Mouse (Mus musculus) midbrain, embryonic 10.5 days (tissue): ENCODE measurements around the gene Bmpr1a. TPM values are rescaled to one million over a fixed set of nuclear protein-coding genes. Genes with fewer than 3 reads are reported as not detected.

Source experiments
- DNase-seq: peaks from one replicate; pipeline ENCODE4 v3.0.0-alpha.2; 2017; ENCODE audit warnings: low spot score
- H3K27ac ChIP-seq: fragments of 300-500 bp; sonication (generic); replicated peaks from 2 replicates; pipeline ENCODE4 v1.5.1; 2016; ENCODE audit warnings: mild to moderate bottlenecking
- H3K27me3 ChIP-seq: fragments of 300-500 bp; sonication (generic); 2 replicates; pipeline ENCODE4 v1.6.1; 2016; ENCODE audit warnings: low read depth, mild to moderate bottlenecking; ENCODE audit not compliant: poor library complexity, severe bottlenecking
- H3K36me3 ChIP-seq: fragments of 300-500 bp; sonication (generic); 2 replicates; pipeline ENCODE4 v1.6.1; 2016; ENCODE audit warnings: mild to moderate bottlenecking, moderate library complexity
- H3K4me1 ChIP-seq: fragments of 300-500 bp; sonication (generic); 2 replicates; pipeline ENCODE4 v1.6.1; 2016
- H3K4me3 ChIP-seq: fragments of 300-500 bp; sonication (generic); 2 replicates; pipeline ENCODE4 v1.5.1; 2016; ENCODE audit warnings: mild to moderate bottlenecking, moderate library complexity
- H3K9me3 ChIP-seq: fragments of 300-500 bp; sonication (generic); replicated peaks from 2 replicates; pipeline ENCODE4 v1.6.1; 2016; ENCODE audit warnings: mild to moderate bottlenecking
- WGBS: fragments of 180-500 bp; shearing (Covaris S2); methylation state at CpG from one replicate; pipeline ENCODE4 v1.1.7; 2016; 5-methylcytosine and 5-hydroxymethylcytosine counted together
- polyA plus RNA-seq: library from polyadenylated mRNA; unstranded; fragments of >200 nt; fragmentation: Nextera tagmentation; extraction: Ambion mirVana; gene quantifications from 2 replicates; pipeline ENCODE4 v1.2.1, GENCODE M21; 2016

The Bmpr1a gene
- polyA plus RNA-seq, 1 experiment from 2014 or later, result 38.7 TPM

GRCm38 (mm10) chr14:34400021-34400420 is 103.1 kb downstream of the Bmpr1a start:
- DNase-seq, result no peak
- Histone ChIP-seq H3K27ac (no peak overlapping the region), H3K27me3 (no peaks in the 10 kb centered on the region), H3K4me1 (no peaks in the 10 kb centered on the region), H3K36me3 (peaks cover 69% of the 10 kb centered on the region), H3K9me3 (peaks cover 5% of the 10 kb centered on the region; the same call in 1 of the 2 replicates), H3K4me3 (no peak overlapping the region)
- 92% methylated on average over 3 of the region's 3 CpGs for WGBS

GRCm38 (mm10) chr14:34399301-34399700 is 103.8 kb downstream of the Bmpr1a start:
- Histone ChIP-seq H3K36me3 (peaks cover 62% of the 10 kb centered on the region), H3K4me3 (no peak overlapping the region)
- no peak for DNase-seq

GRCm38 (mm10) chr14:34398901-34399300 is 104.2 kb downstream of the Bmpr1a start:
- WGBS, result 94% methylated on average over 21 of the region's 21 CpGs
- peaks cover 5% of the 10 kb centered on the region; the same call in 1 of the 2 replicates for H3K9me3 ChIP-seq
- no peak for DNase-seq
- H3K4me1 ChIP-seq, result peaks cover 3% of the 10 kb centered on the region; the same call in 1 of the 2 replicates
- H3K27me3 ChIP-seq, result no peaks in the 10 kb centered on the region
- no peak overlapping the region for H3K27ac ChIP-seq
- H3K4me3 ChIP-seq, result no peak overlapping the region
- peaks cover 58% of the 10 kb centered on the region for H3K36me3 ChIP-seq

More at GRCm38 (mm10) chr14:34399301-34399700, 103.8 kb downstream of the Bmpr1a start:
- WGBS, result 96% methylated on average over 6 of the region's 6 CpGs
- Histone ChIP-seq H3K27ac (no peak overlapping the region), H3K27me3 (no peaks in the 10 kb centered on the region), H3K9me3 (peaks cover 5% of the 10 kb centered on the region; the same call in 1 of the 2 replicates), H3K4me1 (no peaks in the 10 kb centered on the region)

GRCm38 (mm10) chr14:34397871-34398270 is 105.3 kb downstream of the Bmpr1a start:
- 90% methylated on average over 5 of the region's 5 CpGs for WGBS
- H3K36me3 ChIP-seq, result peaks cover 49% of the 10 kb centered on the region
- H3K9me3 ChIP-seq, result peaks cover 5% of the 10 kb centered on the region; the same call in 1 of the 2 replicates
- H3K4me3 ChIP-seq, result no peak overlapping the region
- no peak overlapping the region for H3K27ac ChIP-seq
- H3K4me1 ChIP-seq, result peaks cover 10% of the 10 kb centered on the region; the same call in 1 of the 2 replicates
- H3K27me3 ChIP-seq, result no peaks in the 10 kb centered on the region
- no peak for DNase-seq

- Histone ChIP-seq H3K27me3 (no peaks in the 10 kb centered on the region), H3K9me3 (peaks cover 3% of the 10 kb centered on the region; the same call in 1 of the 2 replicates), H3K36me3 (peaks cover 8% of the 10 kb centered on the region), H3K4me3 (no peak overlapping the region), H3K4me1 (peaks cover 10% of the 10 kb centered on the region; the same call in 1 of the 2 replicates), H3K27ac (no peak overlapping the region)
- no peak for DNase-seq
- 56% methylated on average over 4 of the region's 4 CpGs for WGBS
Measured at GRCm38 (mm10) chr14:34393295-34393694, 109.8 kb downstream of the Bmpr1a start.

GRCm38 (mm10) chr14:34382921-34383704 is 120.0 kb downstream of the Bmpr1a start:
- no peak for DNase-seq
- Histone ChIP-seq H3K4me3 (no peak overlapping the region), H3K9me3 (no peaks in the 10 kb centered on the region), H3K36me3 (no peaks in the 10 kb centered on the region), H3K27me3 (no peaks in the 10 kb centered on the region), H3K4me1 (peaks cover 11% of the 10 kb centered on the region), H3K27ac (no peak overlapping the region)
- WGBS, result 95% methylated on average over 9 of the region's 9 CpGs

- Histone ChIP-seq H3K4me1 (peaks cover 18% of the 10 kb centered on the region), H3K27ac (peak overlapping the region; percentile 63), H3K4me3 (no peak overlapping the region), H3K36me3 (no peaks in the 10 kb centered on the region), H3K9me3 (no peaks in the 10 kb centered on the region), H3K27me3 (no peaks in the 10 kb centered on the region)
- 56% methylated on average over 11 of the region's 11 CpGs for WGBS
- peak; percentile 22 for DNase-seq
Measured at GRCm38 (mm10) chr14:34378560-34379331, 124.4 kb downstream of the Bmpr1a start.

GRCm38 (mm10) chr14:34377121-34377520 is 126.0 kb downstream of the Bmpr1a start:
- Histone ChIP-seq H3K4me3 (no peak overlapping the region), H3K36me3 (no peaks in the 10 kb centered on the region), H3K27me3 (no peaks in the 10 kb centered on the region), H3K4me1 (peaks cover 18% of the 10 kb centered on the region), H3K9me3 (no peaks in the 10 kb centered on the region), H3K27ac (0 out of 2 replicates have a peak overlapping the region, but pooled peaks have one; percentile 0)
- DNase-seq, result no peak
- 89% methylated on average over 4 of the region's 4 CpGs for WGBS

- H3K4me1 ChIP-seq, result peaks cover 18% of the 10 kb centered on the region
- H3K36me3 ChIP-seq, result no peaks in the 10 kb centered on the region
- no peaks in the 10 kb centered on the region for H3K9me3 ChIP-seq
- H3K4me3 ChIP-seq, result no peak overlapping the region
- WGBS, result 85% methylated on average over 5 of the region's 5 CpGs
- no peak for DNase-seq
- peak overlapping the region; percentile 0 for H3K27ac ChIP-seq
- no peaks in the 10 kb centered on the region for H3K27me3 ChIP-seq
Measured at GRCm38 (mm10) chr14:34375941-34376340, 127.2 kb downstream of the Bmpr1a start.

GRCm38 (mm10) chr14:34375415-34375904 is 127.7 kb downstream of the Bmpr1a start, which contains the start of gene Mmrn2:
Mmrn2 (plus strand) TSS chr14:34375465.
- 85% methylated on average over 13 of the region's 13 CpGs for WGBS
- Histone ChIP-seq H3K4me3 (peak within 1 kb of the TSS; percentile 4; the same call in 1 of the 2 replicates), H3K4me1 (peaks cover 18% of the 10 kb centered on the region), H3K27me3 (no peaks in the 10 kb centered on the region), H3K27ac (peak within 1 kb of the TSS; percentile 52), H3K9me3 (no peaks in the 10 kb centered on the region), H3K36me3 (no peaks in the 10 kb centered on the region)
- DNase-seq, result no peak

- no peaks in the 10 kb centered on the region for H3K27me3 ChIP-seq
- no peaks in the 10 kb centered on the region for H3K9me3 ChIP-seq
- peak within 1 kb of the TSS; percentile 52 for H3K27ac ChIP-seq
- 78% methylated on average over 10 of the region's 10 CpGs for WGBS
- peak within 1 kb of the TSS; percentile 4; the same call in 1 of the 2 replicates for H3K4me3 ChIP-seq
- H3K4me1 ChIP-seq, result peaks cover 18% of the 10 kb centered on the region
- H3K36me3 ChIP-seq, result no peaks in the 10 kb centered on the region
- DNase-seq, result no peak
Measured at GRCm38 (mm10) chr14:34374577-34374976, 128.6 kb downstream of the Bmpr1a start, which contains the start of gene Sncg. Sncg (minus strand) TSS chr14:34374789.

- H3K4me1 ChIP-seq, result peaks cover 11% of the 10 kb centered on the region
- peak overlapping the region; percentile 52 for H3K27ac ChIP-seq
- no peaks in the 10 kb centered on the region for H3K36me3 ChIP-seq
- 79% methylated on average over 6 of the region's 6 CpGs for WGBS
- no peak for DNase-seq
- no peaks in the 10 kb centered on the region for H3K9me3 ChIP-seq
- H3K27me3 ChIP-seq, result no peaks in the 10 kb centered on the region
- H3K4me3 ChIP-seq, result no peak overlapping the region
Measured at GRCm38 (mm10) chr14:34373581-34373980, 129.6 kb downstream of the Bmpr1a start.
